Mouse (Mus musculus) liver, adult 2 months (tissue): ENCODE measurements around the gene Nalcn. TPM values are rescaled to one million over a fixed set of nuclear protein-coding genes. Genes with fewer than 3 reads are reported as not detected.

Experiments
- DNase-seq: peaks from one replicate; pipeline ENCODE4 v3.0.0-alpha.2; 2011; ENCODE audit warnings: low read depth, low spot score; ENCODE audit errors: extremely low read depth
- H3K27ac ChIP-seq: fragments of 200-500 bp; replicated peaks from 2 replicates; pipeline ENCODE4 v1.5.1; 2012; ENCODE audit warnings: low read depth, mild to moderate bottlenecking, control low read depth, inconsistent platforms, low read length; ENCODE audit not compliant: insufficient read depth
- H3K27me3 ChIP-seq: fragments of 200-500 bp; 2 replicates; pipeline ENCODE4 v1.6.1; 2012; ENCODE audit warnings: mild to moderate bottlenecking, moderate library complexity, low read length, inconsistent platforms; ENCODE audit not compliant: control insufficient read depth, insufficient read depth
- H3K36me3 ChIP-seq: fragments of 200-500 bp; 2 replicates; pipeline ENCODE4 v1.6.1; 2012; ENCODE audit warnings: low read length, inconsistent platforms; ENCODE audit not compliant: control insufficient read depth, insufficient read depth
- H3K4me1 ChIP-seq: fragments of 200-500 bp; 2 replicates; pipeline ENCODE4 v1.6.1; 2011; ENCODE audit warnings: low read length; ENCODE audit not compliant: control insufficient read depth, insufficient read depth
- H3K4me3 ChIP-seq: fragments of 200-500 bp; 2 replicates; pipeline ENCODE4 v1.5.1; 2011; ENCODE audit warnings: low read depth, mild to moderate bottlenecking, control low read depth, low read length, moderate library complexity; ENCODE audit not compliant: insufficient read depth
- H3K79me2 ChIP-seq: fragments of 200-500 bp; 2 replicates; pipeline ENCODE4 v1.6.1; 2012; ENCODE audit warnings: inconsistent platforms, mild to moderate bottlenecking, low read length, moderate library complexity; ENCODE audit not compliant: control insufficient read depth, insufficient read depth
- H3K9ac ChIP-seq: fragments of 200-500 bp; 2 replicates; pipeline ENCODE4 v1.6.1; 2012; ENCODE audit warnings: low read depth, mild to moderate bottlenecking, control low read depth, inconsistent platforms, low read length
- CTCF ChIP-seq: fragments of 200-500 bp; IDR thresholded peaks from 2 replicates; pipeline ENCODE4 v1.5.1; 2011; ENCODE audit warnings: low read depth, low read length, control low read depth
- POLR2A ChIP-seq: fragments of 200-500 bp; IDR thresholded peaks from 2 replicates; pipeline ENCODE4 v1.6.1; 2011; ENCODE audit warnings: low read length, control low read depth; ENCODE audit not compliant: insufficient read depth; ENCODE audit errors: extremely low read depth
- WGBS: fragments of 180-500 bp; shearing (Covaris S2); methylation state at CpG from one replicate; pipeline ENCODE4 v1.1.7; 2018; 5-methylcytosine and 5-hydroxymethylcytosine counted together
- polyA plus RNA-seq: library from polyadenylated mRNA; depleted of rRNA; stranded (reverse); fragments of >200 nt; gene quantifications from 2 replicates; pipeline ENCODE4 v1.2.3, GENCODE M21; 2012; rRNA removed
- total RNA-seq: library from RNA; depleted of rRNA; stranded (reverse); fragments of >200 nt; gene quantifications from 2 replicates; pipeline ENCODE4 v1.2.3, GENCODE M21; 2014; rRNA removed

Gene Nalcn
- total and polyA plus RNA-seq, 2 experiments, result under 0.01 TPM; not detected in 1

DNA sequence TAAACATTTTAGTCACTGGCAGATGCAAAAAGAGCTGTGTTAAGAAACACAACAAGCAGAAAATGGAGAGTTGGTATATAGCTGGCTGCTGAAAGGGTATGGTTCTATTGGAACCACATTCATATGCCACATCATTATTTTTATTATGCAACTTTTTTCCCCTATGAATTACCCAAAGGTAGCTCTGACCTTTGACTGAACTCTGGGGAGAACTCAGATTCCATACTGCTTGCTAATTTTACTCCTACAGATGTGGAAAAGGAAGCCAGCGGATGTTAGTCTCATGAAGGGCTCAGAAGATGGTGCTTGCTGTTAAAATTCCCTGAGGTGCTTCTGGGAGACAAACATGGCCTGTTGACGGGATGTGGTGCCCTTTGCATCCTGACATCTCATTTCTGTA, 389.9 kb downstream of the Nalcn start:
- TF ChIP-seq CTCF, result no peak
- no peak for TF ChIP-seq POLR2A
- no peak overlapping the region for H3K9ac ChIP-seq
- H3K27me3 ChIP-seq, result no peaks in the 10 kb centered on the region
- no peaks in the 10 kb centered on the region for H3K36me3 ChIP-seq
- no peak overlapping the region for H3K27ac ChIP-seq
- DNase-seq, result no peak
- H3K79me2 ChIP-seq, result no peaks in the 10 kb centered on the region
- no peaks in the 10 kb centered on the region for H3K4me1 ChIP-seq
- 80% methylated on average over 2 of the region's 2 CpGs for WGBS
- no peak overlapping the region for H3K4me3 ChIP-seq

DNA sequence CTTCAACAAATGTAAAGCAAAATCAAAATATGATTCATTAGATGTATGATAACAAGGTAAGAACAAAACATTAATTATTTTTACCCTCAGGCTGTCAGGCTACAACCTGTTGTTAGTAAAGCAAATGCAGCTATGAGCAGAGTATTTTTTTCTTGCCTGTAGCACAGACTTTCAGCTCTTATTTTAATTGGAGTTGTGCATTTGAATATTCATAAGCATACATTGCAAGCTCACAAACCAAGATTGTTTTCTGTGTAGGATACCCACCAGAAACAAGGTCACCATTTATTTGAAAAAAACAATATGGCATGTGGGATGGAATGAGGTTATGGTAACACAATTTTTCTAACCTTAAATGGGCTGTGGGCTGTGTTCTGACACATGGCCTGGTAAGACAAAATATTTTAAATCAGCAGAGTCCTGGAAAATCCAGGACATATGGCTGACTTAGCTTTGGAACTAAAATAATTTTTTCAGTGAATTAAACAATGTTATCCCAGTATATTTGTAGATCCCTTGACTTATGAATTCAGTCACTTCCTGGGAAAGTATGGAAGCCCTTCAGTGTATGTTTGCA, 394.2 kb downstream of the Nalcn start:
- TF ChIP-seq CTCF, result no peak
- no peak for TF ChIP-seq POLR2A
- no peaks in the 10 kb centered on the region for H3K27me3 ChIP-seq

More for the DNA sequence above, 394.2 kb downstream of the Nalcn start:
- Histone ChIP-seq H3K79me2 (no peaks in the 10 kb centered on the region), H3K9ac (no peak overlapping the region), H3K4me3 (no peak overlapping the region), H3K27ac (no peak overlapping the region), H3K36me3 (no peaks in the 10 kb centered on the region), H3K4me1 (no peaks in the 10 kb centered on the region)
- DNase-seq, result no peak

Other genes starting within 250 kb of the Nalcn start
- gene Itgbl1, start 32.8 kb upstream of the Nalcn start, total RNA-seq, result 0.09 and 0.13 TPM in 2 replicates
- gene Itgbl1, start 32.8 kb upstream of the Nalcn start, polyA plus RNA-seq, result 0.11 TPM in 2 replicates